Mouse (Mus musculus): ENCODE measurements at regions not wholly inside any gene's neighbourhood (a gene's known extent, or its start where the extent isn't known, plus 50 kb on each side); places are given as distances from the start of the nearest gene placed in this dataset.

DNA sequence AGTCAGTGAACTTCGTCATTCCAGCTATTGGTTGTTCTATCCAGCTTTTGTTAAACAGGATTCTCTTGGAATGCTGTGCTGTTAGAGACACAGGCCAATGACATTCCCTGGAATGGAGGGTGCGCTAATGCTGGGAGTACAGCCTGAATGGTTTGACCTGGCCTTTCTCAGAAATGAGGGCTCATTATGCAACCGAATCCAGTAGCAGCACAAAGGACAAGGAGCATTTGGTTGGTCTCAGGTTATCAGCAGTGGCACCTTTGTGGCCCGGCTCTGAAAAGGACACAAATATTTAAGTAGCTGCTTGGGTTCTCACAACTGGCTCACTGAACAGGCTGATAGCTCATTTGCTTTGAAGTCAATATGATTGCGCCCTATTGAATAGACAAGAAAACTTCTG is 1423.1 kb upstream of the A1bg start:
- TF ChIP-seq CTCF (IDR thresholded peaks at IDR 0.05; ENCODE audit: low read depth, low read length): no peak
- TF ChIP-seq EP300 (IDR thresholded peaks at IDR 0.05; ENCODE audit: insufficient read depth, low read depth, low read length): no peak
- no peak for TF ChIP-seq POLR2A (IDR thresholded peaks at IDR 0.05; ENCODE audit: insufficient read depth, low read length)
